Mouse (Mus musculus): ENCODE data around the gene Uspl1. TPM values are rescaled to one million over a fixed set of nuclear protein-coding genes. Genes with fewer than 3 reads are reported as not detected.

Gene Uspl1
- polyA plus RNA-seq, 2 experiments: 27.2 to 44.8 TPM

GRCm38 (mm10) chr5:149147386-149148000 lies 36.7 kb upstream of the Uspl1 start:
- ATAC-seq (ENCODE audit: low FRiP score, low read depth): no peak
- Histone ChIP-seq H3K27me3 (ENCODE audit: control insufficient read depth, insufficient read depth, low read length) (no peaks in the 10 kb centered on the region), H3K4me2 (replicated peaks; ENCODE audit: low read depth, low read length, severe bottlenecking) (no peak overlapping the region), H3K9me3 (ENCODE audit: control insufficient read depth, low read length) (no peaks in the 10 kb centered on the region), H3K9ac (ENCODE audit: low read depth, low read length, severe bottlenecking) (no peak overlapping the region), H3K36me3 (ENCODE audit: control insufficient read depth, insufficient read depth, low read length) (no peaks in the 10 kb centered on the region), H3K4me1 (ENCODE audit: control insufficient read depth, insufficient read depth, low read length) (peaks cover 10% of the 10 kb centered on the region), H3K27ac (replicated peaks; ENCODE audit: low read depth, low read length) (no peak overlapping the region), H3K4me3 (replicated peaks; ENCODE audit: low read length) (no peak overlapping the region)
- no peak for TF ChIP-seq POLR2A (IDR thresholded peaks at IDR 0.05; ENCODE audit: borderline replicate concordance, extremely low read depth, insufficient read depth, insufficient read length)
- DNase-seq (ENCODE audit: low spot score): no peak
- WGBS: 73% methylated on average over 8 of the region's 8 CpGs

DNA sequence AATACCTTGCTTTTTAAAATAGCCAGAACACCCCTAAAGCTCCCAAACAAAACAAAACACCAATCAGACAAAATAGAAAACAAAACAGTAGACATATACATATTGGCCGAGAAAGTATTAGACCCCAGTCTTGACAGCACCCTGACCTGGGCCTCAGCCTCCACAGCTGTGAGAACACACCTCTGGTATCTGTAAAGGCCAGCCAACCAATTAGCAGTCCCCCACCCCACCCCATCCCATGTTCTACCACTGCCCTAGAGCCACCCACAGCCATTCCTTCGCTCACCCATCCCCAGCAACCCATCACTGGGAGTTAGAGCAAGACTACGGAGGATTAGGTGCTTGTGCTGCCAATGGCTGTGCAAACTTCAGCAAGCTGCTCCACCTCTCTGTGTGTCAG lies 33.3 kb upstream of the Uspl1 start:
- no peaks in the 10 kb centered on the region for H3K9me3 ChIP-seq (ENCODE audit: control insufficient read depth, low read length)
- ATAC-seq (ENCODE audit: low FRiP score, low read depth): no peak
- WGBS: 96% methylated on average over 3 of the region's 3 CpGs
- no peaks in the 10 kb centered on the region for H3K36me3 ChIP-seq (ENCODE audit: control insufficient read depth, insufficient read depth, low read length)
- H3K9ac ChIP-seq (ENCODE audit: low read depth, low read length, severe bottlenecking): no peak overlapping the region
- H3K4me1 ChIP-seq (ENCODE audit: control insufficient read depth, insufficient read depth, low read length): peaks cover 4% of the 10 kb centered on the region; the same call in 1 of the 2 replicates
- H3K4me3 ChIP-seq (replicated peaks; ENCODE audit: low read length): no peak overlapping the region
- no peak overlapping the region for H3K27ac ChIP-seq (replicated peaks; ENCODE audit: low read depth, low read length)
- DNase-seq (ENCODE audit: low spot score): no peak
- H3K27me3 ChIP-seq (ENCODE audit: control insufficient read depth, insufficient read depth, low read length): no peaks in the 10 kb centered on the region
- TF ChIP-seq POLR2A (IDR thresholded peaks at IDR 0.05; ENCODE audit: borderline replicate concordance, extremely low read depth, insufficient read depth, insufficient read length): no peak
- no peak overlapping the region for H3K4me2 ChIP-seq (replicated peaks; ENCODE audit: low read depth, low read length, severe bottlenecking)

- WGBS: 32% methylated on average over 13 of the region's 13 CpGs
- no peak overlapping the region for H3K4me2 ChIP-seq (replicated peaks; ENCODE audit: low read depth, low read length, severe bottlenecking)
- H3K27me3 ChIP-seq (ENCODE audit: control insufficient read depth, insufficient read depth, low read length): no peaks in the 10 kb centered on the region
- DNase-seq (ENCODE audit: low spot score) (no peak), ATAC-seq (ENCODE audit: low FRiP score, low read depth) (peak; percentile 72)
- no peak for TF ChIP-seq POLR2A (IDR thresholded peaks at IDR 0.05; ENCODE audit: borderline replicate concordance, extremely low read depth, insufficient read depth, insufficient read length)
- no peak overlapping the region for H3K4me3 ChIP-seq (replicated peaks; ENCODE audit: low read length)
- H3K27ac ChIP-seq (replicated peaks; ENCODE audit: low read depth, low read length): 0 out of 2 replicates have a peak overlapping the region, but pooled peaks have one; percentile 26
- H3K36me3 ChIP-seq (ENCODE audit: control insufficient read depth, insufficient read depth, low read length): no peaks in the 10 kb centered on the region
- peaks cover 4% of the 10 kb centered on the region; the same call in 1 of the 2 replicates for H3K4me1 ChIP-seq (ENCODE audit: control insufficient read depth, insufficient read depth, low read length)
- no peak overlapping the region for H3K9ac ChIP-seq (ENCODE audit: low read depth, low read length, severe bottlenecking)
- no peaks in the 10 kb centered on the region for H3K9me3 ChIP-seq (ENCODE audit: control insufficient read depth, low read length)
Observed at GRCm38 (mm10) chr5:149152063-149152773, 31.9 kb upstream of the Uspl1 start.

GRCm38 (mm10) chr5:149152774-149153155 lies 31.4 kb upstream of the Uspl1 start:
- Histone ChIP-seq H3K27ac (replicated peaks; ENCODE audit: low read depth, low read length) (no peak overlapping the region), H3K9me3 (ENCODE audit: control insufficient read depth, low read length) (no peaks in the 10 kb centered on the region), H3K36me3 (ENCODE audit: control insufficient read depth, insufficient read depth, low read length) (no peaks in the 10 kb centered on the region), H3K9ac (ENCODE audit: low read depth, low read length, severe bottlenecking) (no peak overlapping the region), H3K4me2 (replicated peaks; ENCODE audit: low read depth, low read length, severe bottlenecking) (no peak overlapping the region), H3K27me3 (ENCODE audit: control insufficient read depth, insufficient read depth, low read length) (no peaks in the 10 kb centered on the region), H3K4me3 (replicated peaks; ENCODE audit: low read length) (no peak overlapping the region), H3K4me1 (ENCODE audit: control insufficient read depth, insufficient read depth, low read length) (peaks cover 4% of the 10 kb centered on the region; the same call in 1 of the 2 replicates)
- ATAC-seq (ENCODE audit: low FRiP score, low read depth) (no peak), DNase-seq (ENCODE audit: low spot score) (no peak)
- TF ChIP-seq POLR2A (IDR thresholded peaks at IDR 0.05; ENCODE audit: borderline replicate concordance, extremely low read depth, insufficient read depth, insufficient read length): no peak
- WGBS: 59% methylated on average over 12 of the region's 12 CpGs

- WGBS: 85% methylated on average over 18 of the region's 18 CpGs
- ATAC-seq (ENCODE audit: low FRiP score, low read depth) (no peak), DNase-seq (ENCODE audit: low spot score) (no peak)
- Histone ChIP-seq H3K9me3 (ENCODE audit: control insufficient read depth, low read length) (no peaks in the 10 kb centered on the region), H3K4me1 (ENCODE audit: control insufficient read depth, insufficient read depth, low read length) (peaks cover 4% of the 10 kb centered on the region; the same call in 1 of the 2 replicates), H3K9ac (ENCODE audit: low read depth, low read length, severe bottlenecking) (no peak overlapping the region), H3K4me2 (replicated peaks; ENCODE audit: low read depth, low read length, severe bottlenecking) (no peak overlapping the region), H3K36me3 (ENCODE audit: control insufficient read depth, insufficient read depth, low read length) (no peaks in the 10 kb centered on the region), H3K4me3 (replicated peaks; ENCODE audit: low read length) (no peak overlapping the region), H3K27ac (replicated peaks; ENCODE audit: low read depth, low read length) (no peak overlapping the region), H3K27me3 (ENCODE audit: control insufficient read depth, insufficient read depth, low read length) (no peaks in the 10 kb centered on the region)
- no peak for TF ChIP-seq POLR2A (IDR thresholded peaks at IDR 0.05; ENCODE audit: borderline replicate concordance, extremely low read depth, insufficient read depth, insufficient read length)
Observed at GRCm38 (mm10) chr5:149156886-149157563, 27.1 kb upstream of the Uspl1 start.

All from limb, embryonic 14.5 days (tissue).